Mouse (Mus musculus) lung, postnatal 0 days (tissue): ENCODE measurements at regions not wholly inside any gene's neighbourhood (a gene's known extent, or its start where the extent isn't known, plus 50 kb on each side); places are given as distances from the start of the nearest gene placed in this dataset.

Experiments used
- CTCF ChIP-seq: IDR thresholded peaks from 2 replicates; pipeline ENCODE4 v1.5.1; 2016; ENCODE audit warnings: antibody characterized with exemption, mild to moderate bottlenecking
- EP300 ChIP-seq: IDR thresholded peaks from 2 replicates; pipeline ENCODE4 v1.6.1; 2016; ENCODE audit warnings: antibody characterized with exemption, mild to moderate bottlenecking, control low read depth

GRCm38 (mm10) chr16:86516144-86516543, 614.5 kb upstream of the Adamts5 start:
- TF ChIP-seq CTCF (no peak), EP300 (no peak)
